Comparison of ENCODE assay signal across 33 mouse cellular contexts in the genomic region with DNA sequence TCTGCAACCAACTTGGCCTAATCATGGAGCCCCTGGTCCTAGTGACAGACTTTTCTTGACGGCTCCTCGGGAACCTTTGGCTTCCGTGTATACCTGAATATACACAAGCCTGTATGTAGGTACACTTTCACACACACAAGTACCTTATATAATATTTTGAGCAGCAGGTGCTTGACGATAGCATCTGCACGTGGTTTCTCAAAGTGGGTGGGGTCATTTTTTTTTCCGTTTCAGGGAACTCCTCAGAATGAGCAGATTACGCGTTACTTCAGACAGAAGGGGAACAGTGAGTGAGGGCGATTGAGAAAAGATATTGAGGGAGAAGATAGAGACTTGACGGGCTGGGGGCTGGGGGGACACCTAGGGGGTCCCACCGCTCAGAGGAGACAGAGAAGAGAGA. TPM values are rescaled to one million over a fixed set of nuclear protein-coding genes. Genes with fewer than 3 reads are reported as not detected.
DNase-seq lines count a peak whose midpoint lies in the region; ATAC-seq and TF ChIP-seq lines count a peak whose summit lies in the region.
"Had no signal": no experiment of that assay in that cellular context is flagged by ENCODE, and none has a peak within 500 bp of the region (broad histone marks: within the 10 kb centered on the region; RNA-seq: fewer than 3 reads in every experiment).

No protein-coding gene starts in this region.

- TF ChIP-seq CTCF in liver, embryonic 14.5 days (IDR thresholded peaks at IDR 0.05; ENCODE audit: low read depth) = no peak

- no peak for TF ChIP-seq EP300 in liver, embryonic 14.5 days (IDR thresholded peaks at IDR 0.05; ENCODE audit: low read depth)

- no peaks in the 10 kb centered on the region for H3K27me3 ChIP-seq in liver, embryonic 14.5 days (ENCODE audit: control insufficient read depth, insufficient read depth, low read length)
- H3K27me3 ChIP-seq in hindbrain, embryonic 11.5 days (ENCODE audit: control insufficient read depth, insufficient read depth, low read length) = no peaks in the 10 kb centered on the region
- H3K27me3 ChIP-seq: embryonic facial prominence, embryonic 12.5 days; heart, embryonic 12.5 days; hindbrain, embryonic 15.5 days; kidney, embryonic 15.5 days; limb, embryonic 12.5 days; liver, embryonic 15.5 days; lung, embryonic 15.5 days; midbrain, embryonic 13.5 days had no signal

- 32% methylated on average over 11 of the region's 11 CpGs for WGBS in liver, embryonic 14.5 days (ENCODE audit: insufficient replicate concordance)
- 88% methylated on average over 11 of the region's 11 CpGs for WGBS in hindbrain, embryonic 11.5 days

- DNase-seq in CD4-positive, CD25-positive, alpha-beta regulatory T cell, adult 2 months (ENCODE audit: low read depth, low spot score) = peak; percentile 66
- DNase-seq in thymus, postnatal 0 days (ENCODE audit: low spot score) = peak; percentile 58
- DNase-seq in thymus, postnatal 36 days = no peak
- DNase-seq in liver, embryonic 14.5 days (ENCODE audit: low read depth in 3 of 3, low spot score in 3 of 3) = no peak
- no peak for DNase-seq in hindbrain, embryonic 11.5 days (ENCODE audit: low spot score)
- DNase-seq in ovary, postnatal 36 days (ENCODE audit: low spot score) = no peak
- DNase-seq: adrenal gland, postnatal 14 days; cerebellum, adult 11 months; cerebellum, adult 9-10 months; cerebellum, postnatal 36 days; embryo, embryonic 11 days; gastrocnemius, postnatal 25 days; heart, adult 18-20 months; kidney, adult 18-20 months; right cerebral cortex, postnatal 25 days; spleen, adult 18-20 months had no signal

- no peak overlapping the region for H3K9ac ChIP-seq in liver, embryonic 14.5 days (replicated peaks)
- H3K9ac ChIP-seq in hindbrain, embryonic 11.5 days (ENCODE audit: low read depth, low read length) = no peak overlapping the region
- H3K9ac ChIP-seq: embryonic facial prominence, embryonic 12.5 days; heart, embryonic 12.5 days; hindbrain, embryonic 15.5 days; kidney, embryonic 15.5 days; limb, embryonic 12.5 days; liver, embryonic 15.5 days; lung, embryonic 15.5 days; midbrain, embryonic 13.5 days had no signal

- no peak overlapping the region for H3K27ac ChIP-seq in liver, embryonic 14.5 days
- H3K27ac ChIP-seq in hindbrain, embryonic 11.5 days (ENCODE audit: low read depth, low read length) = no peak overlapping the region
- H3K27ac ChIP-seq: embryonic facial prominence, embryonic 12.5 days; hindbrain, embryonic 15.5 days; kidney, embryonic 15.5 days; left cerebral cortex, adult 2 months; limb, embryonic 12.5 days; lung, embryonic 15.5 days; midbrain, embryonic 13.5 days had no signal

- H3K36me3 ChIP-seq in liver, embryonic 14.5 days (replicated peaks; ENCODE audit: control insufficient read depth, insufficient read depth, low read depth) = peaks cover 15% of the 10 kb centered on the region
- H3K36me3 ChIP-seq in hindbrain, embryonic 11.5 days (ENCODE audit: control insufficient read depth, insufficient read depth, low read length) = peaks cover 4% of the 10 kb centered on the region; the same call in 1 of the 2 replicates

- no peak overlapping the region for H3K4me3 ChIP-seq in liver, embryonic 14.5 days (ENCODE audit: insufficient read depth in 1 of 2, low read depth in 2 of 2, low read length in 2 of 2)
- no peak overlapping the region for H3K4me3 ChIP-seq in hindbrain, embryonic 11.5 days (ENCODE audit: low read depth, low read length)
- H3K4me3 ChIP-seq: embryonic facial prominence, embryonic 12.5 days; heart, embryonic 12.5 days; hindbrain, embryonic 15.5 days; kidney, embryonic 15.5 days; left cerebral cortex, adult 2 months; limb, embryonic 12.5 days; liver, embryonic 15.5 days; lung, embryonic 15.5 days; megakaryocyte, embryonic 14.5 days; midbrain, embryonic 13.5 days had no signal

- ATAC-seq in CD4-positive, CD25-positive, alpha-beta regulatory T cell, adult 4 months = no peak
- peak; percentile 20; the same call in 1 of the 2 replicates for ATAC-seq in liver, embryonic 14.5 days (ENCODE audit: insufficient read depth)
- ATAC-seq in hindbrain, embryonic 11.5 days (ENCODE audit: low FRiP score) = no peak
- ATAC-seq in megakaryocyte, adult 5-6 weeks (ENCODE audit: poor library complexity, severe bottlenecking) = no peak
- ATAC-seq: forebrain, embryonic 14.5 days; midbrain, embryonic 13.5 days had no signal

- H3K9me3 ChIP-seq in liver, embryonic 14.5 days (ENCODE audit: control insufficient read depth, low read length) = no peaks in the 10 kb centered on the region
- H3K9me3 ChIP-seq in hindbrain, embryonic 11.5 days (ENCODE audit: control insufficient read depth, low read length) = no peaks in the 10 kb centered on the region
- H3K9me3 ChIP-seq: embryonic facial prominence, embryonic 12.5 days; heart, embryonic 12.5 days; hindbrain, embryonic 15.5 days; kidney, embryonic 15.5 days; limb, embryonic 12.5 days; liver, embryonic 15.5 days; lung, embryonic 15.5 days; megakaryocyte, embryonic 14.5 days; midbrain, embryonic 13.5 days had no signal

- H3K4me1 ChIP-seq in liver, embryonic 14.5 days (replicated peaks; ENCODE audit: control insufficient read depth in 2 of 2, insufficient read depth in 2 of 2, low read length in 1 of 2) = peaks cover 14 to 36% of the 10 kb centered on the region in 2 experiments
- no peaks in the 10 kb centered on the region for H3K4me1 ChIP-seq in hindbrain, embryonic 11.5 days (replicated peaks; ENCODE audit: control insufficient read depth, insufficient read depth, low read length)
- H3K4me1 ChIP-seq: embryonic facial prominence, embryonic 12.5 days; hindbrain, embryonic 15.5 days; lung, embryonic 15.5 days; midbrain, embryonic 13.5 days had no signal

- no peak overlapping the region for H3K4me2 ChIP-seq in liver, embryonic 14.5 days (ENCODE audit: low read depth)
- no peak overlapping the region for H3K4me2 ChIP-seq in hindbrain, embryonic 11.5 days (replicated peaks; ENCODE audit: low read depth, low read length)
- H3K4me2 ChIP-seq: embryonic facial prominence, embryonic 12.5 days; heart, embryonic 12.5 days; hindbrain, embryonic 15.5 days; kidney, embryonic 15.5 days; limb, embryonic 12.5 days; liver, embryonic 15.5 days; lung, embryonic 15.5 days; midbrain, embryonic 13.5 days had no signal

RNA-seq across cellular contexts. Expression of gene 4930415O20Rik, which starts 16.9 kb away (rescaled TPM):
- polyA plus RNA-seq in CD4-positive, CD25-positive, alpha-beta regulatory T cell, adult 4 months (2017; shearing (Covaris generic)) = not detected
- not detected in 2 replicates for polyA plus RNA-seq in thymus, postnatal 0 days (2015; fragmentation: Nextera tagmentation; extraction: Ambion mirVana)
- not detected in 2 replicates for polyA plus RNA-seq in liver, embryonic 14.5 days (2012; rRNA removed)
- not detected in 2 replicates for polyA plus RNA-seq in liver, embryonic 14.5 days (2014; fragmentation: Nextera tagmentation; extraction: Ambion mirVana)
- polyA plus RNA-seq in hindbrain, embryonic 11.5 days (2014; fragmentation: Nextera tagmentation; extraction: Ambion mirVana) = not detected in 2 replicates
- 0.46 TPM in 1 of 2 replicates, not detected in the other for total RNA-seq in megakaryocyte, adult 5-6 weeks (2015)
- not detected in 2 replicates for total RNA-seq in megakaryocyte, adult 5-6 weeks (2017)
- total RNA-seq: hematopoietic stem cell, adult 5-6 weeks; layer of hippocampus, adult 18-20 months; layer of hippocampus, postnatal 14 days; left cerebral cortex, adult 2 months; left cerebral cortex, postnatal 25 days had no signal
- polyA plus RNA-seq: embryonic facial prominence, embryonic 12.5 days; forebrain, embryonic 14.5 days; heart, embryonic 12.5 days; hindbrain, embryonic 15.5 days; kidney, embryonic 15.5 days; liver, embryonic 15.5 days; lung, embryonic 15.5 days; midbrain, embryonic 13.5 days had no signal

RNA-seq across cellular contexts. Expression of gene Ccnt1, which starts 17.0 kb away (rescaled TPM):
- 100 to 1,000 TPM; 103 to 104 TPM for polyA plus RNA-seq in CD4-positive, CD25-positive, alpha-beta regulatory T cell, adult 4 months (2017; shearing (Covaris generic))
- 51.1 and 55.8 TPM in 2 replicates for polyA plus RNA-seq in thymus, postnatal 0 days (2015; fragmentation: Nextera tagmentation; extraction: Ambion mirVana)
- polyA plus RNA-seq in liver, embryonic 14.5 days (2012; rRNA removed) = 6.1 and 8.2 TPM in 2 replicates
- 23.7 and 24.7 TPM in 2 replicates for polyA plus RNA-seq in liver, embryonic 14.5 days (2014; fragmentation: Nextera tagmentation; extraction: Ambion mirVana)
- polyA plus RNA-seq in hindbrain, embryonic 11.5 days (2014; fragmentation: Nextera tagmentation; extraction: Ambion mirVana) = 63.8 and 67.8 TPM in 2 replicates
- 33.0 and 38.7 TPM in 2 replicates for total RNA-seq in megakaryocyte, adult 5-6 weeks (2015)
- total RNA-seq in megakaryocyte, adult 5-6 weeks (2017) = 41.3 and 43.5 TPM in 2 replicates

RNA-seq across cellular contexts. Expression of gene Adcy6, which starts 22.1 kb away (rescaled TPM):
- polyA plus RNA-seq in CD4-positive, CD25-positive, alpha-beta regulatory T cell, adult 4 months (2017; shearing (Covaris generic)) = 1 to 10 TPM; 1.1 to 1.5 TPM
- 12.6 and 17.0 TPM in 2 replicates for polyA plus RNA-seq in thymus, postnatal 0 days (2015; fragmentation: Nextera tagmentation; extraction: Ambion mirVana)
- polyA plus RNA-seq in liver, embryonic 14.5 days (2012; rRNA removed) = 11.3 and 13.1 TPM in 2 replicates
- 4.2 and 5.7 TPM in 2 replicates for polyA plus RNA-seq in liver, embryonic 14.5 days (2014; fragmentation: Nextera tagmentation; extraction: Ambion mirVana)
- polyA plus RNA-seq in hindbrain, embryonic 11.5 days (2014; fragmentation: Nextera tagmentation; extraction: Ambion mirVana) = 12.4 and 17.3 TPM in 2 replicates
- total RNA-seq in megakaryocyte, adult 5-6 weeks (2015) = 0.31 and 0.71 TPM in 2 replicates
- 0.99 and 1.1 TPM in 2 replicates for total RNA-seq in megakaryocyte, adult 5-6 weeks (2017)

RNA-seq across cellular contexts. Expression of gene Cacnb3, which starts 42.9 kb away (rescaled TPM):
- not detected for polyA plus RNA-seq in CD4-positive, CD25-positive, alpha-beta regulatory T cell, adult 4 months (2017; shearing (Covaris generic))
- 8.5 and 9.6 TPM in 2 replicates for polyA plus RNA-seq in thymus, postnatal 0 days (2015; fragmentation: Nextera tagmentation; extraction: Ambion mirVana)
- polyA plus RNA-seq in liver, embryonic 14.5 days (2012; rRNA removed) = 0.85 and 1.5 TPM in 2 replicates
- 0.27 and 0.42 TPM in 2 replicates for polyA plus RNA-seq in liver, embryonic 14.5 days (2014; fragmentation: Nextera tagmentation; extraction: Ambion mirVana)
- 41.3 and 42.9 TPM in 2 replicates for polyA plus RNA-seq in hindbrain, embryonic 11.5 days (2014; fragmentation: Nextera tagmentation; extraction: Ambion mirVana)
- 0.04 TPM in 1 of 2 replicates, not detected in the other for total RNA-seq in megakaryocyte, adult 5-6 weeks (2015)
- total RNA-seq in megakaryocyte, adult 5-6 weeks (2017) = 0.11 TPM in 1 of 2 replicates, not detected in the other
- total RNA-seq: hematopoietic stem cell, adult 5-6 weeks had no signal

RNA-seq across cellular contexts. Expression of gene Kansl2, which starts 53.7 kb away (rescaled TPM):
- 10 to 100 TPM; 27.2 to 36.2 TPM for polyA plus RNA-seq in CD4-positive, CD25-positive, alpha-beta regulatory T cell, adult 4 months (2017; shearing (Covaris generic))
- polyA plus RNA-seq in thymus, postnatal 0 days (2015; fragmentation: Nextera tagmentation; extraction: Ambion mirVana) = 98.8 and 108 TPM in 2 replicates
- polyA plus RNA-seq in liver, embryonic 14.5 days (2012; rRNA removed) = 17.5 and 21.7 TPM in 2 replicates
- polyA plus RNA-seq in liver, embryonic 14.5 days (2014; fragmentation: Nextera tagmentation; extraction: Ambion mirVana) = 31.1 and 35.6 TPM in 2 replicates
- polyA plus RNA-seq in hindbrain, embryonic 11.5 days (2014; fragmentation: Nextera tagmentation; extraction: Ambion mirVana) = 127 and 132 TPM in 2 replicates
- total RNA-seq in megakaryocyte, adult 5-6 weeks (2015) = 36.7 and 42.7 TPM in 2 replicates
- total RNA-seq in megakaryocyte, adult 5-6 weeks (2017) = 30.4 and 31.8 TPM in 2 replicates

Comparison
In these comparisons a context has a peak if more than half of its experiments do, and no peak if none do; other contexts are left out.
1. DNase-seq: peak in CD4-positive, CD25-positive, alpha-beta regulatory T cell, adult 2 months (single experiment) and thymus, postnatal 0 days (single experiment); none in thymus, postnatal 36 days (0 of 2), liver, embryonic 14.5 days (0 of 3), hindbrain, embryonic 11.5 days (single experiment) and ovary, postnatal 36 days (single experiment).